Mouse (Mus musculus): ENCODE data around the gene 1700012A03Rik.

The 1700012A03Rik gene

GRCm38 (mm10) chr6:32049951-32050345 is at the start of gene 1700012A03Rik:
1700012A03Rik (plus strand) TSS chr6:32050246.
- no peak for DNase-seq (ENCODE audit: low read depth, low spot score)

- DNase-seq (ENCODE audit: low read depth, low spot score), result no peak
Measured at GRCm38 (mm10) chr6:32004228-32004627, 45.8 kb upstream of the 1700012A03Rik start.

- DNase-seq (ENCODE audit: low read depth, low spot score), result no peak
Measured at GRCm38 (mm10) chr6:32005914-32006313, 44.1 kb upstream of the 1700012A03Rik start.

- DNase-seq (ENCODE audit: low read depth, low spot score), result no peak
Measured at GRCm38 (mm10) chr6:32006382-32006781, 43.7 kb upstream of the 1700012A03Rik start.

- DNase-seq (ENCODE audit: low read depth, low spot score), result no peak
Measured at GRCm38 (mm10) chr6:32007336-32007735, 42.7 kb upstream of the 1700012A03Rik start.

- no peak for DNase-seq (ENCODE audit: low read depth, low spot score)
Measured at GRCm38 (mm10) chr6:32016841-32017240, 33.2 kb upstream of the 1700012A03Rik start.

- DNase-seq (ENCODE audit: low read depth, low spot score), result no peak
Measured at GRCm38 (mm10) chr6:32017406-32018104, 32.5 kb upstream of the 1700012A03Rik start.

GRCm38 (mm10) chr6:32018105-32018446 is 32.0 kb upstream of the 1700012A03Rik start:
- no peak for DNase-seq (ENCODE audit: low read depth, low spot score)

- no peak for DNase-seq (ENCODE audit: low read depth, low spot score)
Measured at GRCm38 (mm10) chr6:32021853-32022536, 28.1 kb upstream of the 1700012A03Rik start.

- DNase-seq (ENCODE audit: low read depth, low spot score), result no peak
Measured at GRCm38 (mm10) chr6:32022537-32022869, 27.5 kb upstream of the 1700012A03Rik start.

- no peak for DNase-seq (ENCODE audit: low read depth, low spot score)
Measured at GRCm38 (mm10) chr6:32028228-32029009, 21.6 kb upstream of the 1700012A03Rik start.

GRCm38 (mm10) chr6:32034226-32034625 is 15.8 kb upstream of the 1700012A03Rik start:
- DNase-seq (ENCODE audit: low read depth, low spot score), result no peak

GRCm38 (mm10) chr6:32045344-32045743 is 4.7 kb upstream of the 1700012A03Rik start:
- DNase-seq (ENCODE audit: low read depth, low spot score), result no peak

- DNase-seq (ENCODE audit: low read depth, low spot score), result no peak
Measured at GRCm38 (mm10) chr6:32049256-32049950, 643 bp upstream of the 1700012A03Rik start.

GRCm38 (mm10) chr6:32052135-32052915 is 2.3 kb downstream of the 1700012A03Rik start:
- no peak for DNase-seq (ENCODE audit: low read depth, low spot score)

GRCm38 (mm10) chr6:32056525-32056924 is 6.5 kb downstream of the 1700012A03Rik start:
- no peak for DNase-seq (ENCODE audit: low read depth, low spot score)

- DNase-seq (ENCODE audit: low read depth, low spot score), result no peak
Measured at GRCm38 (mm10) chr6:32058571-32058970, 8.5 kb downstream of the 1700012A03Rik start.

- no peak for DNase-seq (ENCODE audit: low read depth, low spot score)
Measured at GRCm38 (mm10) chr6:32060641-32061040, 10.6 kb downstream of the 1700012A03Rik start.

- no peak for DNase-seq (ENCODE audit: low read depth, low spot score)
Measured at GRCm38 (mm10) chr6:32061266-32061665, 11.2 kb downstream of the 1700012A03Rik start.

GRCm38 (mm10) chr6:32065789-32066510 is 15.9 kb downstream of the 1700012A03Rik start:
- DNase-seq (ENCODE audit: low read depth, low spot score), result no peak

Measured in WW6 (cell line).